14 mouse cellular contexts compared by ENCODE assay signal in genomic region chr3:34504573-34504894, GRCm38 (mm10).
"Had no signal": no experiment of that assay in that cellular context is flagged by ENCODE, and none has a peak within 500 bp of the region (broad histone marks: within the 10 kb centered on the region; RNA-seq: fewer than 3 reads in every experiment).

No protein-coding gene starts in this region.

- H3K36me3 ChIP-seq: limb, embryonic 13.5 days; midbrain, embryonic 12.5 days had no signal

- H3K27ac ChIP-seq: kidney, postnatal 0 days; layer of hippocampus, adult 2 months; limb, embryonic 13.5 days; liver, embryonic 14.5 days; midbrain, embryonic 12.5 days had no signal

- DNase-seq: kidney, adult 9 months; kidney, postnatal 4 days; left cerebral cortex, postnatal 4 days; lung, adult 18-20 months; right cerebral cortex, postnatal 4 days; spleen, adult 18-20 months; thymus, adult 18-20 months; thymus, postnatal 14 days had no signal

- H3K9me3 ChIP-seq: limb, embryonic 13.5 days; midbrain, embryonic 12.5 days had no signal

- H3K4me1 ChIP-seq: limb, embryonic 13.5 days had no signal

- H3K4me2 ChIP-seq: limb, embryonic 13.5 days; midbrain, embryonic 12.5 days had no signal

- H3K4me3 ChIP-seq: layer of hippocampus, adult 2 months; limb, embryonic 13.5 days; midbrain, embryonic 12.5 days; myocyte had no signal

- H3K9ac ChIP-seq: limb, embryonic 13.5 days; liver, embryonic 14.5 days; midbrain, embryonic 12.5 days had no signal
